Mouse (Mus musculus) MEL (cell line): ENCODE measurements around the gene Prnd. TPM values are rescaled to one million over a fixed set of nuclear protein-coding genes. Genes with fewer than 3 reads are reported as not detected.

Experiments used
- DNase-seq: peaks from one replicate; pipeline ENCODE4 v3.0.0; 2011; ENCODE audit warnings: low read depth, low spot score
- H3K27ac ChIP-seq: 2 replicates; pipeline ENCODE4 v1.5.1; 2012; ENCODE audit warnings: low read depth, mild to moderate bottlenecking, control low read depth, low read length, moderate library complexity; ENCODE audit not compliant: control insufficient read depth
- H3K27me3 ChIP-seq, 2 experiments: fragments of 150-350 bp in 1 of 2; sonication (generic) in 1 of 2; 2 replicates each; pipeline ENCODE4 v1.6.1; 2012; ENCODE audit warnings: low read length in 2 of 2, mild to moderate bottlenecking in 2 of 2, improper control_type of control experiment in 1 of 2, moderate library complexity in 1 of 2; ENCODE audit not compliant: insufficient read depth in 2 of 2, control insufficient read depth in 1 of 2
- H3K36me3 ChIP-seq, 2 experiments: 2 replicates each; pipeline ENCODE4 v1.6.1; 2012 to 2014; ENCODE audit warnings: low read length in 2 of 2, improper control_type of control experiment in 1 of 2, inconsistent platforms in 1 of 2, mild to moderate bottlenecking in 1 of 2; ENCODE audit not compliant: insufficient read depth in 2 of 2, control insufficient read depth in 1 of 2
- H3K4me1 ChIP-seq, 2 experiments: fragments of 150-350 bp in 1 of 2; sonication (generic) in 1 of 2; 2 replicates each; pipeline ENCODE4 v1.6.1; 2012; ENCODE audit warnings: low read length in 2 of 2, improper control_type of control experiment in 1 of 2, mild to moderate bottlenecking in 1 of 2; ENCODE audit not compliant: insufficient read depth in 2 of 2, control insufficient read depth in 1 of 2
- H3K4me3 ChIP-seq, 2 experiments: fragments of 150-350 bp in 1 of 2; sonication (generic) in 1 of 2; 2 replicates each; pipeline ENCODE4 v1.5.1; 2012; ENCODE audit warnings: low read depth in 2 of 2, low read length in 2 of 2, mild to moderate bottlenecking in 2 of 2, moderate library complexity in 2 of 2, control low read depth in 1 of 2, improper control_type of control experiment in 1 of 2; ENCODE audit not compliant: control insufficient read depth in 1 of 2, insufficient read depth in 1 of 2
- H3K79me2 ChIP-seq: 2 replicates; pipeline ENCODE4 v1.6.1; 2012; ENCODE audit warnings: mild to moderate bottlenecking, low read length, moderate library complexity; ENCODE audit not compliant: control insufficient read depth, poor library complexity, insufficient read depth
- H3K9ac ChIP-seq: 2 replicates; pipeline ENCODE4 v1.6.1; 2012; ENCODE audit warnings: low read depth, mild to moderate bottlenecking, control low read depth, low read length, moderate library complexity; ENCODE audit not compliant: control insufficient read depth, poor library complexity, severe bottlenecking
- H3K9me3 ChIP-seq: fragments of 150-350 bp; sonication (generic); replicated peaks from 2 replicates; pipeline ENCODE4 v1.6.1; 2012; ENCODE audit warnings: mild to moderate bottlenecking, low read length, improper control_type of control experiment, moderate library complexity; ENCODE audit not compliant: insufficient read depth
- CHD1 ChIP-seq: IDR thresholded peaks from 2 replicates; pipeline ENCODE4 v1.6.1; 2012; ENCODE audit warnings: low read depth, mild to moderate bottlenecking, inconsistent platforms, low read length, improper control_type of control experiment
- E2F4 ChIP-seq: IDR thresholded peaks from 2 replicates; pipeline ENCODE4 v1.6.1; 2011; ENCODE audit warnings: low read depth, low read length, improper control_type of control experiment, borderline replicate concordance
- ELF1 ChIP-seq: IDR thresholded peaks from 2 replicates; pipeline ENCODE4 v1.6.1; 2014; ENCODE audit warnings: low read depth, mild to moderate bottlenecking, inconsistent platforms, low read length, improper control_type of control experiment, moderate library complexity
- EP300 ChIP-seq, 2 experiments: IDR thresholded peaks; 2 replicates each; pipeline ENCODE4 v1.6.1; 2011; ENCODE audit warnings: improper control_type of control experiment in 2 of 2, low read length in 2 of 2, low read depth in 1 of 2, mild to moderate bottlenecking in 1 of 2
- GABPA ChIP-seq: IDR thresholded peaks from 2 replicates; pipeline ENCODE4 v1.6.1; 2012; ENCODE audit warnings: low read depth, mild to moderate bottlenecking, inconsistent platforms, low read length, improper control_type of control experiment, moderate library complexity
- GATA1 ChIP-seq: IDR thresholded peaks from 2 replicates; pipeline ENCODE4 v1.6.1; 2011; ENCODE audit warnings: low read depth, low read length, improper control_type of control experiment
- HCFC1 ChIP-seq: IDR thresholded peaks from 2 replicates; pipeline ENCODE4 v1.6.1; 2012; ENCODE audit warnings: low read depth, mild to moderate bottlenecking, inconsistent platforms, low read length, improper control_type of control experiment, moderate library complexity
- MAZ ChIP-seq: IDR thresholded peaks from 2 replicates; pipeline ENCODE4 v1.6.1; 2012; ENCODE audit warnings: low read depth, mild to moderate bottlenecking, inconsistent platforms, low read length, improper control_type of control experiment
- MEF2A ChIP-seq: IDR thresholded peaks from 2 replicates; pipeline ENCODE4 v1.6.1; 2014; ENCODE audit warnings: low read depth, mild to moderate bottlenecking, inconsistent platforms, low read length, improper control_type of control experiment; ENCODE audit not compliant: poor library complexity, insufficient replicate concordance, severe bottlenecking; ENCODE audit errors: extremely low read depth
- MXI1 ChIP-seq: IDR thresholded peaks from 2 replicates; pipeline ENCODE4 v1.6.1; 2011; ENCODE audit warnings: mild to moderate bottlenecking, low read depth, low read length, improper control_type of control experiment
- MYB ChIP-seq: IDR thresholded peaks from 2 replicates; pipeline ENCODE4 v1.6.1; 2011; ENCODE audit warnings: mild to moderate bottlenecking, low read depth, low read length, improper control_type of control experiment
- MYC ChIP-seq: IDR thresholded peaks from 2 replicates; pipeline ENCODE4 v1.6.1; 2011; ENCODE audit warnings: low read depth, mild to moderate bottlenecking, low read length, improper control_type of control experiment, moderate library complexity
- NRF1 ChIP-seq: IDR thresholded peaks from 2 replicates; pipeline ENCODE4 v1.6.1; 2014; ENCODE audit warnings: low read depth, mild to moderate bottlenecking, inconsistent platforms, low read length, improper control_type of control experiment, moderate library complexity; ENCODE audit not compliant: poor library complexity, insufficient read depth, severe bottlenecking
- SMC3 ChIP-seq: IDR thresholded peaks from 2 replicates; pipeline ENCODE4 v1.6.1; 2011; ENCODE audit warnings: low read depth, low read length, improper control_type of control experiment
- USF1 ChIP-seq: IDR thresholded peaks from 2 replicates; pipeline ENCODE4 v1.6.1; 2014; ENCODE audit warnings: low read depth, mild to moderate bottlenecking, inconsistent platforms, low read length, improper control_type of control experiment, moderate library complexity
- ZC3H11A ChIP-seq: IDR thresholded peaks from 2 replicates; pipeline ENCODE4 v1.6.1; 2012; ENCODE audit warnings: low read depth, mild to moderate bottlenecking, inconsistent platforms, low read length, improper control_type of control experiment
- ZMIZ1 ChIP-seq: IDR thresholded peaks from 2 replicates; pipeline ENCODE4 v1.6.1; 2012; ENCODE audit warnings: low read depth, mild to moderate bottlenecking, inconsistent platforms, low read length, improper control_type of control experiment, moderate library complexity
- polyA plus RNA-seq, 2 experiments: library from polyadenylated mRNA; stranded (reverse) in 1 of 2; unstranded in 1 of 2; fragments of >175 nt in 1 of 2; fragments of >200 nt in 1 of 2; gene quantifications; 2 replicates each; pipeline versions ENCODE4 v1.2.1 to v1.2.4; 2012; ENCODE audit warnings: low replicate concordance in 2 of 2, low read depth in 1 of 2; ENCODE audit not compliant: insufficient read length in 2 of 2, insufficient read depth in 1 of 2, missing spikeins in 1 of 2
- total RNA-seq: library from RNA; depleted of rRNA; stranded (reverse); fragments of 300-350 nt; gene quantifications from 2 replicates; pipeline ENCODE4 v1.2.3, GENCODE M21; 2012

Prnd gene
- total and polyA plus RNA-seq, 3 experiments: 0.06 TPM; not detected in 2

DNA sequence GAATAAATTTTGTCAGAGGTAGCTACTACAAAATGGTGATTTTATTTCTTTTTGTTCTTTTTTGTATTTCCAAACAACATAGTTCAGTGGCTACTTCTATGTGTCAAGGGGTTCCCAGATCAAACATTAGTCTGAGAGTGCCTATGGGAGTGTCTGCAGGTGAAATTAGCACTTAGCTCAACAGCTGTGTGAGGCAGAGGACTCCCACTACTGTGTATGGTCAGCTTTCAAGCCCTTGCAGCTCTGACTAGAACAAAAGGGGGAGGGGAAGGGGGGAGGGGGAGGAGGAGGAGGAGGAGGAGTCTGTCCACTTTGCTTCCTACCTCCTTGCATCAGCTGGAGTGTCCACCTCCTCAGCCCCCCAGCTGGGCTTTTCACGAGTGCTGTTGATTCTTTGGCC lies 6.3 kb upstream of the Prnd start:
- DNase-seq: no peak
- TF ChIP-seq ZC3H11A (no peak), ELF1 (no peak), MYC (no peak), CHD1 (no peak), MEF2A (no peak), GABPA (no peak), USF1 (no peak), GATA1 (no peak), HCFC1 (no peak)
- TF ChIP-seq, all 39 proteins: peak for 0
- H3K4me3 ChIP-seq: no peak overlapping the region

DNA sequence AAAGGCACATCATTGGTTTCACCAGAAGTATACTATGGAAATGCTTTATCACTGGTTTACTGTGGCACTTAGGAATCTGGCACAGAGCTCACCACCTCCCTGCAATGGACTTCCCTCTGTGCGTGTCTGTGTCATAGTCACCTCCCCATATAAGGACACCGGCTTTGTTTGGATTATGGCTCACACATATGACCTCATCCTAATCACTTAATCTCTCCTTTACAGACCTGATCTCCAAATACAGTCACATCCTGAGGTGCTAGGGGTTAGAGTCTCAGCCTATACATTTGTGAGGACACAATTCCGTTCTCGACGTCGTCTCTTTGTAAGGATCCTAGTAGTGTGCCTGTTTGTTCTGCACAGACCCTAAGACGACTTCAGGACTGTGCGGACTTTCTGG lies 5.4 kb upstream of the Prnd start:
- DNase-seq: peak; percentile 27
- no peaks in the 10 kb centered on the region for H3K27me3 ChIP-seq

More for the DNA sequence above, 6.3 kb upstream of the Prnd start:
- Histone ChIP-seq H3K4me1 (peaks cover 0 to 8% of the 10 kb centered on the region in 2 experiments; a peak in 2 of 4 replicates), H3K27ac (no peak overlapping the region), H3K9ac (no peak overlapping the region), H3K27me3 (no peaks in the 10 kb centered on the region), H3K9me3 (no peaks in the 10 kb centered on the region), H3K79me2 (no peaks in the 10 kb centered on the region), H3K36me3 (peaks cover 0 to 5% of the 10 kb centered on the region in 2 experiments; a peak in 1 of 4 replicates)

DNA sequence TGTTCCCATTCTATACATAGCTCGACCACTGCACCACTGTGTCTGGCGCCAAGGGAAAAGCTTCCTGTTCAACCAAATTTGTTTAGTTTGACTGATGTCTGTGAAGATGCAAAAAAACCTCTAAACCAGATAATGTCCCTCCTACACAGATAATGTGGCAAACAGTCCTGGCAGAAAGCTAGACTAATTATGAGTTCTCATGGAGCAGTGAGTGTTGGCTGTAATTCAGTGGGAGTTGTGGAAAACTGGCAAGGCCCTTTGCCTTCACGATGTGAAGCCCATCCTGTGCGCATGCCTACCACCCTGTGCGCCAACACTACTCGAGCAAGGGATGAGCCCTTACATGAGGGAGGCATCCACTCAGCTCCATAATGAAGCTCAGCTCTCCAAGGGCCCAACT lies 4.9 kb upstream of the Prnd start:
- Histone ChIP-seq H3K4me3 (no peak overlapping the region), H3K9ac (no peak overlapping the region)
- TF ChIP-seq ELF1 (no peak), MAZ (no peak), ZMIZ1 (no peak), MYB (no peak), NRF1 (no peak), EP300 (IDR thresholded peaks at IDR 0.05; ENCODE audit: low read depth in 1 of 2, low read length in 2 of 2) (no peak), MXI1 (no peak), E2F4 (no peak), USF1 (no peak), SMC3 (no peak)

More for the DNA sequence above, 5.4 kb upstream of the Prnd start:
- no peak overlapping the region for H3K9ac ChIP-seq
- no peak overlapping the region for H3K27ac ChIP-seq
- no peak for TF ChIP-seq EP300 (IDR thresholded peaks at IDR 0.05; ENCODE audit: low read depth in 1 of 2, low read length in 2 of 2)
- H3K36me3 ChIP-seq: peaks cover 0 to 2% of the 10 kb centered on the region in 2 experiments; a peak in 1 of 4 replicates
- H3K4me1 ChIP-seq: peaks cover 0 to 2% of the 10 kb centered on the region in 2 experiments; a peak in 2 of 4 replicates
- H3K4me3 ChIP-seq: no peak overlapping the region
- H3K79me2 ChIP-seq: no peaks in the 10 kb centered on the region
- no peaks in the 10 kb centered on the region for H3K9me3 ChIP-seq

More for the DNA sequence above, 4.9 kb upstream of the Prnd start:
- H3K27ac ChIP-seq: no peak overlapping the region
- DNase-seq: no peak
- H3K9me3 ChIP-seq: no peaks in the 10 kb centered on the region
- H3K79me2 ChIP-seq: no peaks in the 10 kb centered on the region
- H3K36me3 ChIP-seq: no peaks in the 10 kb centered on the region; a peak in 1 of 4 replicates
- H3K4me1 ChIP-seq: no peaks in the 10 kb centered on the region; a peak in 1 of 4 replicates
- no peaks in the 10 kb centered on the region for H3K27me3 ChIP-seq
